Mouse (Mus musculus) kidney, adult 2 months (tissue): ENCODE measurements around the gene Impdh2.

Experiments
- CTCF ChIP-seq: fragments of 200-500 bp; conservative IDR thresholded peaks from 2 replicates; pipeline ENCODE4 v1.5.1; 2011; ENCODE audit warnings: low read depth, mild to moderate bottlenecking, control low read depth, low read length, moderate library complexity, mixed read lengths; ENCODE audit not compliant: insufficient read depth, insufficient read length
- POLR2A ChIP-seq: fragments of 200-500 bp; IDR thresholded peaks from one replicate; pipeline ENCODE4 v1.6.1; 2011; ENCODE audit warnings: low read depth, low read length, control low read depth

GRCm38 (mm10) chr9:108611488-108611887, 51.4 kb downstream of the Impdh2 start:
- TF ChIP-seq CTCF: no peak
- no peak for TF ChIP-seq POLR2A
